Mouse (Mus musculus): ENCODE results near the gene Mta2.

Gene Mta2

GRCm38 (mm10) chr19:8991245-8991870 is 49.7 kb downstream of the Mta2 start:
- no peak for DNase-seq (ENCODE audit: low read depth, low spot score)

DNA sequence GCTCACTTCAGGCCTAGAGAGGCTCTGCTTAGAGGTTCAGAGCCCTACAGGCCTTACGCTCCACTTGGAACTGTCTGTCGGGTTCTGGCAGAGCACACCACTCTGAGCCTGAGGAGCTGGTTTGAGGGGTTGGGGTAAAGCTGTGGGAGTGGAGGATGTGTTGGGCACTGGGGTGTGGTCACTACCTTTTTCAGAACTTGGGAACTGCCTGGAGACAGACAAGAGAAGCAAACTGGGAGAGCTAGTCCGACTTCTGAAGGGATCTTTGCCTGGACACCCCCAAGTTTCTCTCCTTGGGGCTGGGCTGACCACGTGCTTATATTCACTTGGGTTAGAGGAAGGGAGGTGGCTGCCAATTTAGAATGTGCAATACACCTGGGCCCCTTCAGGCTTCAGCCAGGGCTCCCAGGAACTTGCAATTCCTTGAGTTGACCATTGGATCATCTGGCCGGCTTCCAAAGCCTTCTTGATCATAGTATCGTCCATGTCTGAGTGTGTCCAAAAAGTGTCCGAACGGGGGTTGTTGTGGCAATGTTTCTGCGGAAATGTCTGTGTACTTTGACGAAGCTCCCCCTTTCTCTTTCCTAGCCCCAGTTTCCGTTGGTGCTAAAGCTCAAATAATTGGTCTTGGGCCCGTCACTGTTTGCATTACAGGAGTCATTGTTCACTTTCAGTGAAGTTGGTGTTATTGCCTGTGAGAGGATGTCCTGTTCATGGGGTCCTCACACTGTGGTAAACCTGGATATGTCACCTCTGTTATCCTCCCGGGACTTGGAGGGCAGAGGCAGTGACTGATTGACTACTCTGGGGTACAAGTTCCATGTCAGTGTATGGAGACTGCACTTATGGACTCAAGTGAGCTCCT is 50.4 kb downstream of the Mta2 start:
- DNase-seq (ENCODE audit: low read depth, low spot score), result peak; percentile 87

GRCm38 (mm10) chr19:8992769-8993624 is 51.3 kb downstream of the Mta2 start:
- DNase-seq (ENCODE audit: low read depth, low spot score), result peak; percentile 98

GRCm38 (mm10) chr19:8993625-8993912 is 51.9 kb downstream of the Mta2 start:
- no peak for DNase-seq (ENCODE audit: low read depth, low spot score)

GRCm38 (mm10) chr19:8994813-8995607 is 53.3 kb downstream of the Mta2 start:
- no peak for DNase-seq (ENCODE audit: low read depth, low spot score)

DNA sequence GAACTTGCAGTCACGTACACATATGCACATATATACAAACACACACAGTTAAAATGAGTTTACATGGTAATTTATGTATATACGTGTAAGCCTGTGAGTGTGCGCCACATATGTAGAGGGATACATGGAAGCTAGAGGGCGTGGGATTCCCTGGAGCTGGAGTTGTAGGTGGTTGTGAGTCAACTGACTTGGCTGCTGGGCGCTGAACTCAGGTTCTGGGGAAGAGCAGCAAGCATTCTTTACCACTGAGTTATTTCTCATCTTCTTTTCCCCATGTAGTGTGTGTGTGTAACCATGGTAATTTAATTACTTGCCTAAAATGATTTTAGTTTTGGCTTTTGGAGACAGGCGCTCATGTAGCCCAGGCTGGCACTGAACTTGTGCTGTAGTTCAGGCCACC is 54.9 kb downstream of the Mta2 start:
- peak; percentile 85 for DNase-seq (ENCODE audit: low read depth, low spot score)

DNA sequence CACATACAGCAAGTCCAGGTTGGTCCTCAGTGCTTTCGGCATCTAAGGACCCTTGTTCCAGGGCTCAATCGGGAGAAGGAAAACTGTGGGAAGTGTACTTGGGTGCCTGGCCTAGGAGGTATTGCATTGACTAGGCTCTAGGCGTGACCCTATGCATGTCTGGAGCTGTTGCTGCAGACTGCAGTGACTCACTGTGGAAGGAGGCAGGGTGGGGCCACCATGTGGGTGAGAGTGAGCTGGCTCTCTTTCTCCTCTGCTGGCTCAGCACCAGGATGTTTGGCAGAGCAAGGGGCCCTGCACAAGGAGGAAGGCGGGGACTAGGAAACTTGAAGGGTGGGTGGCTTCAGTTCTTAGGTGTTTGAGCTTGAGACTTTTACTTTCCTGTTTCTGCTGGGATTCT is 55.9 kb downstream of the Mta2 start:
- DNase-seq (ENCODE audit: low read depth, low spot score), result peak; percentile 99

GRCm38 (mm10) chr19:8998546-8998945 is 56.9 kb downstream of the Mta2 start:
- DNase-seq (ENCODE audit: low read depth, low spot score), result no peak

DNA sequence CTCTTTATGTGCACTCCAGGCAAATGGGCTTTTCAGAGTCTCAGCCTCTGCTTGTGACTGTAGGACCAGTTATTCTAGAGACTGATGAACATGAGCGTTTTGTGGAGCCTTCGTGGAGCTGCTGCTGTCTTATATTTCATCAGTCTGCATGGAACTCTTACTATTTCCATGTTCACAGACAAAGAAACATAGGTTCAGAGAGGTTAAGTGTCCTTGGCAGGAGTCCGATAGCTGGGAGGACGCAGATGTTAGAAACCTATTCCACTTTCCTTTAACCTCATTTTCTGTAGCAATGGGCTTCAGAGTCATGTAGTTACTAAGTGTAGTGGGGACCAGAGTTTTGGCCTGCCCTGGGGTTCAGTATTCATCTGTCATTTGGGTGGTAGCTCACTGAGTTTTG is 57.5 kb downstream of the Mta2 start:
- DNase-seq (ENCODE audit: low read depth, low spot score), result no peak

All from 3T3-L1 (cell line).